ENCODE assay signal across 8 mouse cellular contexts in the genomic region with DNA sequence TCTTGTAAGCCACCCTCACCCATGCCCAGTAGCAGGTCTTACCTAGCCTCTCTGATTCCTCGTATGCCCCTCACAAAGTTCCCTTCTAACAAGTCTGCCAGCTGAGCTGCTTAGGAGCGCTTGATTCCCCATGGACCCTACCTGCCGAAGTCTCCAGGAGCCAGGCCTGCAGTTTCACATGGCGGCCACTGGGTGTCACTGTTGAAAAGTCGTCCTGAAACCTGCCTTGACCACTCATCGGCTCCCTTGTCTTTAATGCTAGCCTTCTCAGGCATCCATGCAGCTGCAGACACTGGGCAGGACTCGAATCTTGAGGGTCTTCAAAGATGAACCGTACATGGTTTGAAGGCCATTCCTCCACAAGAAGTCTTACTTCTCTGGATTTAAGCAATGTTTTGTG. TPM values are rescaled to one million over a fixed set of nuclear protein-coding genes. Genes with fewer than 3 reads are reported as not detected.
DNase-seq lines count a peak whose midpoint lies in the region; ATAC-seq and TF ChIP-seq lines count a peak whose summit lies in the region.

No protein-coding gene starts in this region.

- H3K9ac ChIP-seq in midbrain, embryonic 11.5 days (ENCODE audit: low read length) = no peak overlapping the region

- TF ChIP-seq POLR2A in cortical plate, adult 2 months (IDR thresholded peaks at IDR 0.05; ENCODE audit: extremely low read depth, insufficient read depth, low read length) = no peak
- TF ChIP-seq POLR2A in spleen, adult 2 months (IDR thresholded peaks at IDR 0.05; ENCODE audit: low read depth, low read length) = no peak

- H3K9me3 ChIP-seq in midbrain, embryonic 11.5 days (ENCODE audit: control insufficient read depth, low read length) = no peaks in the 10 kb centered on the region

- no peaks in the 10 kb centered on the region for H3K4me1 ChIP-seq in cortical plate, adult 2 months (ENCODE audit: control insufficient read depth, insufficient read depth, low read length)
- no peaks in the 10 kb centered on the region for H3K4me1 ChIP-seq in midbrain, embryonic 11.5 days (ENCODE audit: control insufficient read depth, insufficient read depth, low read length)
- H3K4me1 ChIP-seq in spleen, adult 2 months (ENCODE audit: control insufficient read depth, insufficient read depth, insufficient read length) = no peaks in the 10 kb centered on the region

- no peak overlapping the region for H3K4me2 ChIP-seq in midbrain, embryonic 11.5 days

- no peaks in the 10 kb centered on the region for H3K36me3 ChIP-seq in midbrain, embryonic 11.5 days (ENCODE audit: control insufficient read depth, insufficient read depth, low read length)
- H3K36me3 ChIP-seq in spleen, adult 2 months (ENCODE audit: control insufficient read depth, insufficient read depth, low read length) = no peaks in the 10 kb centered on the region

- ATAC-seq in activated CD4-positive, CD25-positive, alpha-beta regulatory T cell, adult 4 months = peak; percentile 36
- ATAC-seq in midbrain, embryonic 11.5 days (ENCODE audit: low FRiP score) = peak; percentile 58

- DNase-seq in gastrocnemius, adult 18-20 months (ENCODE audit: low spot score) = peak; percentile 54
- no peak for DNase-seq in gastrocnemius, postnatal 25 days
- DNase-seq in heart, postnatal 10 days = peak; percentile 69 to 78
- peak; percentile 37 to 40 for DNase-seq in layer of hippocampus, postnatal 36 days
- DNase-seq in midbrain, embryonic 11.5 days (ENCODE audit: low spot score, missing footprints) = peak; percentile 91
- peak in 1 of 2 experiments; percentile 48 for DNase-seq in spleen, adult 2 months (ENCODE audit: low read depth in 1 of 2, low spot score in 2 of 2)

- no peak overlapping the region for H3K27ac ChIP-seq in cortical plate, adult 2 months (ENCODE audit: insufficient read depth, low read length)
- no peak overlapping the region for H3K27ac ChIP-seq in midbrain, embryonic 11.5 days (ENCODE audit: low read depth, low read length)
- no peak overlapping the region for H3K27ac ChIP-seq in spleen, adult 2 months (ENCODE audit: insufficient read depth, low read length)

- no peak overlapping the region for H3K4me3 ChIP-seq in cortical plate, adult 2 months (ENCODE audit: insufficient read depth, low read length)
- no peak overlapping the region for H3K4me3 ChIP-seq in midbrain, embryonic 11.5 days (ENCODE audit: low read depth, low read length)
- no peak overlapping the region for H3K4me3 ChIP-seq in spleen, adult 2 months (ENCODE audit: extremely low read depth, insufficient read depth, insufficient read length)

- H3K27me3 ChIP-seq in midbrain, embryonic 11.5 days (ENCODE audit: control insufficient read depth, insufficient read depth, low read length) = peaks cover 3% of the 10 kb centered on the region; the same call in 1 of the 2 replicates
- no peaks in the 10 kb centered on the region for H3K27me3 ChIP-seq in spleen, adult 2 months (ENCODE audit: control insufficient read depth, insufficient read depth, low read length)

- TF ChIP-seq CTCF in cortical plate, adult 2 months (IDR thresholded peaks at IDR 0.05; ENCODE audit: extremely low read depth, insufficient read depth, low read length) = peak; percentile 86
- TF ChIP-seq CTCF in spleen, adult 2 months (IDR thresholded peaks at IDR 0.05; ENCODE audit: extremely low read depth, insufficient read depth, insufficient read length, insufficient replicate concordance) = peak; percentile 91

- intact Hi-C loops in heart, postnatal 10 days (cut with DNase I) = loop anchor here (1.0 to 5.0 kb wide), 2 partner anchors 134 to 244 kb away; no protein-coding TSS in a partner anchor

- 13% methylated on average over 8 of the region's 8 CpGs for WGBS in midbrain, embryonic 11.5 days
- 11% methylated on average over 8 of the region's 8 CpGs for WGBS in spleen, adult 2 months

RNA-seq across cellular contexts. Expression of a gene that starts 19.6 kb away (rescaled TPM):
- 10 to 100 TPM; 22.1 to 24.3 TPM for total RNA-seq in gastrocnemius, adult 18-20 months (2021)
- 10 to 100 TPM; 20.2 to 20.8 TPM for total RNA-seq in gastrocnemius, postnatal 25 days (2021)
- 10 to 100 TPM; 44.0 to 45.0 TPM for polyA plus RNA-seq in activated CD4-positive, CD25-positive, alpha-beta regulatory T cell, adult 4 months (2017; shearing (Covaris generic))
- 20.3 and 20.7 TPM in 2 replicates for polyA plus RNA-seq in cortical plate, adult 2 months (2012; rRNA removed)
- total RNA-seq in heart, postnatal 10 days (2021) = 10 to 100 TPM; 19.6 to 20.3 TPM
- 10 to 100 TPM; 20.9 to 22.3 TPM for total RNA-seq in layer of hippocampus, postnatal 36 days (2021)
- 24.2 and 24.3 TPM in 2 replicates for polyA plus RNA-seq in midbrain, embryonic 11.5 days (2014; fragmentation: Nextera tagmentation; extraction: Ambion mirVana)
- polyA plus RNA-seq in spleen, adult 2 months (2012; rRNA removed) = 6.7 and 6.8 TPM in 2 replicates

RNA-seq across cellular contexts. Expression of a gene that starts 34.8 kb away (rescaled TPM):
- 10 to 100 TPM; 26.4 to 27.9 TPM for total RNA-seq in gastrocnemius, adult 18-20 months (2021)
- 10 to 100 TPM; 23.6 to 25.3 TPM for total RNA-seq in gastrocnemius, postnatal 25 days (2021)
- 10 to 100 TPM; 35.6 to 46.4 TPM for polyA plus RNA-seq in activated CD4-positive, CD25-positive, alpha-beta regulatory T cell, adult 4 months (2017; shearing (Covaris generic))
- polyA plus RNA-seq in cortical plate, adult 2 months (2012; rRNA removed) = 53.7 and 55.6 TPM in 2 replicates
- total RNA-seq in heart, postnatal 10 days (2021) = 10 to 100 TPM; 23.3 to 27.7 TPM
- 10 to 100 TPM; 21.6 to 25.8 TPM for total RNA-seq in layer of hippocampus, postnatal 36 days (2021)
- polyA plus RNA-seq in midbrain, embryonic 11.5 days (2014; fragmentation: Nextera tagmentation; extraction: Ambion mirVana) = 102 TPM in 2 replicates
- 40.5 and 74.9 TPM in 2 replicates for polyA plus RNA-seq in spleen, adult 2 months (2012; rRNA removed)
